Mouse (Mus musculus) urinary bladder, postnatal 36 days (tissue): ENCODE data around the gene Cdkal1.

Experiments used
- DNase-seq, 2 experiments: peaks; one replicate each; pipeline ENCODE4 v3.0.0; 2022; ENCODE audit warnings: low spot score in 2 of 2, mixed read lengths in 1 of 2

Gene Cdkal1

GRCm38 (mm10) chr13:29855281-29856031 is at the start of gene Cdkal1:
Gene Cdkal1, minus strand, starts transcription at chr13:29855674.
- peak; percentile 76 to 83 for DNase-seq

- no peak for DNase-seq
Measured at GRCm38 (mm10) chr13:29903341-29903740, 47.9 kb upstream of the Cdkal1 start.

GRCm38 (mm10) chr13:29902676-29903075 is 47.2 kb upstream of the Cdkal1 start:
- DNase-seq, result no peak

- no peak for DNase-seq
Measured at GRCm38 (mm10) chr13:29901641-29902040, 46.2 kb upstream of the Cdkal1 start.

- no peak for DNase-seq
Measured at GRCm38 (mm10) chr13:29866780-29867179, 11.3 kb upstream of the Cdkal1 start.

- DNase-seq, result no peak
Measured at GRCm38 (mm10) chr13:29864331-29864730, 8.9 kb upstream of the Cdkal1 start.

GRCm38 (mm10) chr13:29860087-29860486 is 4.6 kb upstream of the Cdkal1 start:
- DNase-seq, result no peak

GRCm38 (mm10) chr13:29857436-29857835 is 2.0 kb upstream of the Cdkal1 start:
- no peak for DNase-seq

GRCm38 (mm10) chr13:29854876-29855275 is 598 bp downstream of the Cdkal1 start:
- DNase-seq, result no peak

- no peak for DNase-seq
Measured at GRCm38 (mm10) chr13:29838409-29839047, 16.9 kb downstream of the Cdkal1 start.

GRCm38 (mm10) chr13:29835170-29835569 is 20.3 kb downstream of the Cdkal1 start:
- DNase-seq, result peak in 1 of 2 experiments; percentile 23

GRCm38 (mm10) chr13:29833751-29834150 is 21.7 kb downstream of the Cdkal1 start:
- DNase-seq, result no peak

- no peak for DNase-seq
Measured at GRCm38 (mm10) chr13:29831126-29831525, 24.3 kb downstream of the Cdkal1 start.

- no peak for DNase-seq
Measured at GRCm38 (mm10) chr13:29828032-29828431, 27.4 kb downstream of the Cdkal1 start.

- DNase-seq, result no peak
Measured at GRCm38 (mm10) chr13:29826469-29826868, 29.0 kb downstream of the Cdkal1 start.

- no peak for DNase-seq
Measured at GRCm38 (mm10) chr13:29826041-29826440, 29.4 kb downstream of the Cdkal1 start.

GRCm38 (mm10) chr13:29824797-29825196 is 30.7 kb downstream of the Cdkal1 start:
- DNase-seq, result no peak

GRCm38 (mm10) chr13:29824326-29824725 is 31.1 kb downstream of the Cdkal1 start:
- DNase-seq, result no peak

- no peak for DNase-seq
Measured at GRCm38 (mm10) chr13:29823906-29824305, 31.6 kb downstream of the Cdkal1 start.

GRCm38 (mm10) chr13:29823487-29823886 is 32.0 kb downstream of the Cdkal1 start:
- DNase-seq, result no peak

GRCm38 (mm10) chr13:29819910-29820583 is 35.4 kb downstream of the Cdkal1 start:
- no peak for DNase-seq

- DNase-seq, result no peak
Measured at GRCm38 (mm10) chr13:29819147-29819546, 36.3 kb downstream of the Cdkal1 start.

- no peak for DNase-seq
Measured at GRCm38 (mm10) chr13:29818314-29818713, 37.2 kb downstream of the Cdkal1 start.
